ENCODE assay signal across 33 mouse cellular contexts in genomic region chr7:131602106-131602505, GRCm38 (mm10). TPM values are rescaled to one million over a fixed set of nuclear protein-coding genes. Genes with fewer than 3 reads are reported as not detected.
DNase-seq lines count a peak whose midpoint lies in the region; ATAC-seq and TF ChIP-seq lines count a peak whose summit lies in the region.
"Had no signal": no experiment of that assay in that cellular context is flagged by ENCODE, and none has a peak within 500 bp of the region (broad histone marks: within the 10 kb centered on the region; RNA-seq: fewer than 3 reads in every experiment).

No protein-coding gene starts in this region.

- ATAC-seq in hindbrain, embryonic 13.5 days (ENCODE audit: low FRiP score): no peak
- no peak for ATAC-seq in hindbrain, postnatal 0 days
- ATAC-seq in midbrain, embryonic 13.5 days: no peak
- ATAC-seq: forebrain, embryonic 13.5 days; forebrain, embryonic 16.5 days; intestine, postnatal 0 days; Patski had no signal

- peak; percentile 43 for DNase-seq in heart, adult 11 months
- no peak for DNase-seq in heart, adult 8-10 months (ENCODE audit: low spot score)
- no peak for DNase-seq in hindbrain, postnatal 0 days (ENCODE audit: low spot score)
- no peak for DNase-seq in midbrain, embryonic 10.5 days (ENCODE audit: low spot score)
- DNase-seq in retina, embryonic 14.5 days (ENCODE audit: low spot score): peak; percentile 66
- DNase-seq in right cerebral cortex, postnatal 14 days: no peak
- DNase-seq: adrenal gland, postnatal 10 days; adrenal gland, postnatal 36 days; B cell, adult 2 months; cerebellum, adult 11 months; cerebellum, adult 2 months; cerebellum, adult 9-11 months; cerebellum, postnatal 25 days; gastrocnemius, postnatal 10 days; gastrocnemius, postnatal 36 days had no signal

- no peaks in the 10 kb centered on the region for H3K9me3 ChIP-seq in hindbrain, embryonic 13.5 days
- H3K9me3 ChIP-seq in hindbrain, postnatal 0 days (ENCODE audit: low read length): no peaks in the 10 kb centered on the region
- no peaks in the 10 kb centered on the region for H3K9me3 ChIP-seq in midbrain, embryonic 13.5 days
- no peaks in the 10 kb centered on the region for H3K9me3 ChIP-seq in midbrain, embryonic 10.5 days (replicated peaks)
- H3K9me3 ChIP-seq: embryonic facial prominence, embryonic 12.5 days; embryonic facial prominence, embryonic 15.5 days; forebrain, embryonic 13.5 days had no signal

- 0 out of 2 replicates have a peak overlapping the region, but pooled peaks have one; percentile 19 for H3K27ac ChIP-seq in hindbrain, embryonic 13.5 days
- no peak overlapping the region for H3K27ac ChIP-seq in hindbrain, postnatal 0 days
- peak overlapping the region; percentile 51; the same call in 1 of the 2 replicates for H3K27ac ChIP-seq in midbrain, embryonic 13.5 days
- no peak overlapping the region for H3K27ac ChIP-seq in midbrain, embryonic 10.5 days (replicated peaks)
- H3K27ac ChIP-seq: embryonic facial prominence, embryonic 12.5 days; embryonic facial prominence, embryonic 15.5 days; forebrain, embryonic 13.5 days had no signal

- 66% methylated on average over 7 of the region's 7 CpGs for WGBS in hindbrain, embryonic 13.5 days
- WGBS in hindbrain, postnatal 0 days: 72% methylated on average over 7 of the region's 7 CpGs
- WGBS in midbrain, embryonic 13.5 days: 69% methylated on average over 7 of the region's 7 CpGs
- WGBS in midbrain, embryonic 10.5 days: 87% methylated on average over 7 of the region's 7 CpGs

- H3K4me1 ChIP-seq in hindbrain, embryonic 13.5 days (replicated peaks): peaks cover 26% of the 10 kb centered on the region
- peaks cover 8% of the 10 kb centered on the region; the same call in 1 of the 2 replicates for H3K4me1 ChIP-seq in hindbrain, postnatal 0 days (ENCODE audit: insufficient read depth, low read length)
- H3K4me1 ChIP-seq in midbrain, embryonic 13.5 days (replicated peaks): peaks cover 30% of the 10 kb centered on the region
- peaks cover 34% of the 10 kb centered on the region for H3K4me1 ChIP-seq in midbrain, embryonic 10.5 days

- no peak overlapping the region for H3K4me2 ChIP-seq in hindbrain, embryonic 13.5 days
- H3K4me2 ChIP-seq in hindbrain, postnatal 0 days (ENCODE audit: low read depth, low read length): no peak overlapping the region
- no peak overlapping the region for H3K4me2 ChIP-seq in midbrain, embryonic 13.5 days (replicated peaks)
- H3K4me2 ChIP-seq: embryonic facial prominence, embryonic 12.5 days; embryonic facial prominence, embryonic 15.5 days; forebrain, embryonic 13.5 days; heart, embryonic 11.5 days had no signal

- H3K9ac ChIP-seq in hindbrain, embryonic 13.5 days: no peak overlapping the region
- H3K9ac ChIP-seq in hindbrain, postnatal 0 days (replicated peaks; ENCODE audit: low read length): no peak overlapping the region
- no peak overlapping the region for H3K9ac ChIP-seq in midbrain, embryonic 13.5 days (replicated peaks)
- H3K9ac ChIP-seq: embryonic facial prominence, embryonic 12.5 days; embryonic facial prominence, embryonic 15.5 days; forebrain, embryonic 13.5 days had no signal

- H3K4me3 ChIP-seq in hindbrain, embryonic 13.5 days: no peak overlapping the region
- no peak overlapping the region for H3K4me3 ChIP-seq in hindbrain, postnatal 0 days (ENCODE audit: low read length)
- H3K4me3 ChIP-seq in midbrain, embryonic 13.5 days (replicated peaks): no peak overlapping the region
- H3K4me3 ChIP-seq in midbrain, embryonic 10.5 days: no peak overlapping the region
- H3K4me3 ChIP-seq: embryonic facial prominence, embryonic 12.5 days; embryonic facial prominence, embryonic 15.5 days; forebrain, embryonic 13.5 days had no signal

- H3K36me3 ChIP-seq in hindbrain, embryonic 13.5 days: no peaks in the 10 kb centered on the region
- no peaks in the 10 kb centered on the region for H3K36me3 ChIP-seq in hindbrain, postnatal 0 days (ENCODE audit: insufficient read depth, low read length)
- H3K36me3 ChIP-seq in midbrain, embryonic 13.5 days: no peaks in the 10 kb centered on the region
- H3K36me3 ChIP-seq in midbrain, embryonic 10.5 days: no peaks in the 10 kb centered on the region
- H3K36me3 ChIP-seq: embryonic facial prominence, embryonic 12.5 days; embryonic facial prominence, embryonic 15.5 days; G1E had no signal

- TF ChIP-seq CTCF in hindbrain, postnatal 0 days (IDR thresholded peaks at IDR 0.05; ENCODE audit: low read depth): no peak

- H3K27me3 ChIP-seq in hindbrain, embryonic 13.5 days: peaks cover 46% of the 10 kb centered on the region
- H3K27me3 ChIP-seq in hindbrain, postnatal 0 days (ENCODE audit: insufficient read depth, low read length): 0 out of 2 replicates have a peak, but pooled peaks cover 3% of the 10 kb centered on the region
- peaks cover 66% of the 10 kb centered on the region for H3K27me3 ChIP-seq in midbrain, embryonic 13.5 days
- peaks cover 81% of the 10 kb centered on the region for H3K27me3 ChIP-seq in midbrain, embryonic 10.5 days (ENCODE audit: low read depth, poor library complexity, severe bottlenecking)
- H3K27me3 ChIP-seq: Patski had no signal

RNA-seq across cellular contexts. Expression of gene Bub3, which starts 42.1 kb away (rescaled TPM):
- total RNA-seq in heart, adult 8-10 months (2022): 10 to 100 TPM; 28.6 to 34.8 (median 29.3) TPM
- polyA plus RNA-seq in hindbrain, embryonic 13.5 days (2015; fragmentation: Nextera tagmentation; extraction: Ambion mirVana): 178 and 200 TPM in 2 replicates
- total RNA-seq in hindbrain, postnatal 0 days (2014; rRNA removed): 95.2 and 97.8 TPM in 2 replicates
- 127 and 132 TPM in 2 replicates for polyA plus RNA-seq in hindbrain, postnatal 0 days (2015; fragmentation: Nextera tagmentation; extraction: Ambion mirVana)
- polyA plus RNA-seq in midbrain, embryonic 13.5 days (2015; fragmentation: Nextera tagmentation; extraction: Ambion mirVana): 206 and 224 TPM in 2 replicates
- polyA plus RNA-seq in midbrain, embryonic 10.5 days (2016; fragmentation: Nextera tagmentation; extraction: Ambion mirVana): 323 and 340 TPM in 2 replicates

RNA-seq across cellular contexts. Expression of gene Hmx2, which starts 53.5 kb away (rescaled TPM):
- not detected for total RNA-seq in heart, adult 8-10 months (2022)
- polyA plus RNA-seq in hindbrain, embryonic 13.5 days (2015; fragmentation: Nextera tagmentation; extraction: Ambion mirVana): 2.4 and 3.3 TPM in 2 replicates
- total RNA-seq in hindbrain, postnatal 0 days (2014; rRNA removed): 0.36 and 0.99 TPM in 2 replicates
- polyA plus RNA-seq in hindbrain, postnatal 0 days (2015; fragmentation: Nextera tagmentation; extraction: Ambion mirVana): 0.56 and 0.91 TPM in 2 replicates
- polyA plus RNA-seq in midbrain, embryonic 13.5 days (2015; fragmentation: Nextera tagmentation; extraction: Ambion mirVana): 1.4 and 1.6 TPM in 2 replicates
- polyA plus RNA-seq in midbrain, embryonic 10.5 days (2016; fragmentation: Nextera tagmentation; extraction: Ambion mirVana): 0.07 TPM in 2 replicates
- total RNA-seq: adrenal gland, adult 18-20 months; adrenal gland, postnatal 10 days; adrenal gland, postnatal 36 days; common myeloid progenitor, adult 5-6 weeks; gastrocnemius, adult 18-20 months; gastrocnemius, postnatal 10 days; gastrocnemius, postnatal 36 days; granulocyte monocyte progenitor cell, adult 5-6 weeks; heart, postnatal 25 days; hematopoietic stem cell, adult 5-6 weeks had no signal
- polyA plus RNA-seq: cerebellum, adult 2 months; heart, embryonic 11.5 days; heart, postnatal 0 days had no signal

RNA-seq across cellular contexts. Expression of gene Hmx3, which starts 59.4 kb away (rescaled TPM):
- total RNA-seq in heart, adult 8-10 months (2022): not detected
- 1.3 and 1.6 TPM in 2 replicates for polyA plus RNA-seq in hindbrain, embryonic 13.5 days (2015; fragmentation: Nextera tagmentation; extraction: Ambion mirVana)
- total RNA-seq in hindbrain, postnatal 0 days (2014; rRNA removed): 2.0 and 3.2 TPM in 2 replicates
- polyA plus RNA-seq in hindbrain, postnatal 0 days (2015; fragmentation: Nextera tagmentation; extraction: Ambion mirVana): 1.2 and 1.5 TPM in 2 replicates
- 0.50 and 0.99 TPM in 2 replicates for polyA plus RNA-seq in midbrain, embryonic 13.5 days (2015; fragmentation: Nextera tagmentation; extraction: Ambion mirVana)
- polyA plus RNA-seq in midbrain, embryonic 10.5 days (2016; fragmentation: Nextera tagmentation; extraction: Ambion mirVana): not detected in 2 replicates
- total RNA-seq: adrenal gland, adult 18-20 months; adrenal gland, postnatal 10 days; adrenal gland, postnatal 36 days; CH12.LX; common myeloid progenitor, adult 5-6 weeks; G1E; gastrocnemius, adult 18-20 months; gastrocnemius, postnatal 10 days; gastrocnemius, postnatal 36 days; granulocyte monocyte progenitor cell, adult 5-6 weeks; heart, postnatal 25 days; hematopoietic stem cell, adult 5-6 weeks had no signal
- polyA plus RNA-seq: embryonic facial prominence, embryonic 15.5 days; G1E; heart, embryonic 11.5 days; heart, postnatal 0 days had no signal

Comparison
In these comparisons a context has a peak if more than half of its experiments do, and no peak if none do; other contexts are left out.
1. DNase-seq: peak in heart, adult 11 months (single experiment) and retina, embryonic 14.5 days (single experiment); none in heart, adult 8-10 months (single experiment), hindbrain, postnatal 0 days (single experiment), midbrain, embryonic 10.5 days (single experiment) and right cerebral cortex, postnatal 14 days (single experiment).
2. H3K27ac ChIP-seq: peak in hindbrain, embryonic 13.5 days (single experiment) and midbrain, embryonic 13.5 days (single experiment); none in hindbrain, postnatal 0 days (single experiment) and midbrain, embryonic 10.5 days (single experiment).